ENCODE assay signal across 8 mouse cellular contexts in the genomic region with DNA sequence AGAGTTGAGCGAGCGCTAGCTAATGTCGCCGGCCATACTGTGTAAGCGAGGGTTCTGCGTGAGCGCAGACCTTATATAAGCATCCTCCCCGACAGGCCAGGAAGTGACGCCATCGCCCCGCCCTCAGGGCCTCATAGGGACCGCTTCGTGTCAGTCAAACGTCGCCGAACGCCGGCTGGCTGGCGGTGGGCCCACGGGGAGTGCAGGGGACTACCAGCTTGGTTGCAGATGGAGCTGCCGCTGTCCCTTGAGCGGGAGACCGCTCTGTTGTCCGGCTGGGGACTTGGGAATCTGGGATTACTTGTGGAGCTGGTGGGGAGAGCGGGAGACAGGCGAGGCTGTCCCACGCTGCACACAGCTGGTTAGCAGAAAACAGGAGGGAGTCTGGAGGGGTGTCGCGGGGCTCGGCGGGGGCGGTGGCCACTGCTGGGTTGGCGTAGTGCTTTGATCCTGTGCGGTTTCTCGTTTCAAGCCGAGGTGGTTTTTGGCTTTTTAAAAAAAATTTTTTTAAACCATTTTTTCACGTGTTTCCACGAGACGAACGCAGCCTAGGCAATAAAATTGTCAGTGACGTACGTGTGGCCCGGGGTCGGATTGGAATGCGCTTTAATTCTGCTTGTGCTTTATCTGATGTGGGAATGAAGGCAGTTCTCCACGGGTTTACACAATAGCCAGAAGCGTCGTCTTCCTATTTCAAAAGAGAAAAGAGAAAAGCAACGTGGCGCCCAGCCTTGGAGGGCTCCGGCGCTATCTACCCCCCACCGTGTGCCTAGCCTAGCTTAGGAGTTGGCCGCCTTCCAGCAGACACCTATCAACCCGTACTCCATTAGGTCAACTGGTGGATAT. TPM values are rescaled to one million over a fixed set of nuclear protein-coding genes. Genes with fewer than 3 reads are reported as not detected.
A peak's percentile ranks its signal among the peaks of the same experiment; 100 is the strongest.
DNase-seq lines count a peak whose midpoint lies in the region; ATAC-seq and TF ChIP-seq lines count a peak whose summit lies in the region.

A gene (minus strand): TSS at position 47 of the 846 bp plus-strand sequence.

- peak within 1 kb of the TSS; percentile 98 for H3K9ac ChIP-seq in heart, embryonic 12.5 days
- peak within 1 kb of the TSS; percentile 92 for H3K9ac ChIP-seq in kidney, postnatal 0 days (ENCODE audit: low read depth, low read length)
- H3K9ac ChIP-seq in liver, embryonic 11.5 days (ENCODE audit: low read depth, low read length) = peak within 1 kb of the TSS; percentile 99
- peak within 1 kb of the TSS; percentile 95 for H3K9ac ChIP-seq in stomach, embryonic 14.5 days (replicated peaks; ENCODE audit: low read depth, low read length)

- peaks cover 22% of the 10 kb centered on the region for H3K4me1 ChIP-seq in heart, embryonic 12.5 days (replicated peaks)
- peaks cover 9% of the 10 kb centered on the region; the same call in 1 of the 2 replicates for H3K4me1 ChIP-seq in kidney, postnatal 0 days (replicated peaks; ENCODE audit: insufficient read depth, low read length)
- peaks cover 19% of the 10 kb centered on the region for H3K4me1 ChIP-seq in liver, embryonic 11.5 days (replicated peaks; ENCODE audit: control insufficient read depth, insufficient read depth, low read length)
- peaks cover 18% of the 10 kb centered on the region; the same call in 1 of the 2 replicates for H3K4me1 ChIP-seq in stomach, embryonic 14.5 days (ENCODE audit: control insufficient read depth, insufficient read depth, low read length)

- peak within 1 kb of the TSS; percentile 97 for H3K4me3 ChIP-seq in heart, embryonic 12.5 days
- peak within 1 kb of the TSS; percentile 91 for H3K4me3 ChIP-seq in kidney, postnatal 0 days (replicated peaks; ENCODE audit: low read depth, low read length)
- peak within 1 kb of the TSS; percentile 94 for H3K4me3 ChIP-seq in liver, embryonic 11.5 days (ENCODE audit: low read depth, low read length)
- H3K4me3 ChIP-seq in stomach, embryonic 14.5 days (ENCODE audit: low read depth, low read length) = peak within 1 kb of the TSS; percentile 92

- DNase-seq in CD4-positive helper T cell, adult 2 months (ENCODE audit: low read depth, low spot score) = peak; percentile 98
- peak; percentile 96 for DNase-seq in brain, embryonic 18.5 days (ENCODE audit: low read depth, low spot score)
- DNase-seq in kidney, postnatal 0 days (ENCODE audit: low spot score) = peak; percentile 100
- peak; percentile 99 for DNase-seq in liver, embryonic 11.5 days (ENCODE audit: low spot score)
- DNase-seq in naive thymus-derived CD4-positive, alpha-beta T cell, adult 2 months (ENCODE audit: low read depth) = peak; percentile 99

- TF ChIP-seq CTCF in kidney, postnatal 0 days (IDR thresholded peaks at IDR 0.05; ENCODE audit: low read depth) = no peak

- H3K4me2 ChIP-seq in heart, embryonic 12.5 days = peak within 1 kb of the TSS; percentile 79
- H3K4me2 ChIP-seq in kidney, postnatal 0 days (ENCODE audit: low read length) = peak within 1 kb of the TSS; percentile 88
- H3K4me2 ChIP-seq in liver, embryonic 11.5 days = peak within 1 kb of the TSS; percentile 94
- H3K4me2 ChIP-seq in stomach, embryonic 14.5 days (replicated peaks; ENCODE audit: low read depth, low read length) = peak within 1 kb of the TSS; percentile 62

- peak within 1 kb of the TSS; percentile 96 for H3K27ac ChIP-seq in heart, embryonic 12.5 days (ENCODE audit: poor library complexity, severe bottlenecking)
- H3K27ac ChIP-seq in kidney, postnatal 0 days = peak within 1 kb of the TSS; percentile 94
- H3K27ac ChIP-seq in liver, embryonic 11.5 days (ENCODE audit: low read depth, low read length) = peak within 1 kb of the TSS; percentile 96
- peak within 1 kb of the TSS; percentile 98 for H3K27ac ChIP-seq in stomach, embryonic 14.5 days (ENCODE audit: low read length)

- WGBS in heart, embryonic 12.5 days = 0% methylated on average over 55 of the region's 55 CpGs
- WGBS in kidney, postnatal 0 days = under 1% methylated on average over 55 of the region's 55 CpGs
- WGBS in liver, embryonic 11.5 days = under 1% methylated on average over 55 of the region's 55 CpGs
- under 1% methylated on average over 55 of the region's 55 CpGs for WGBS in stomach, embryonic 14.5 days

- 0 out of 2 replicates have a peak, but pooled peaks cover 3% of the 10 kb centered on the region for H3K9me3 ChIP-seq in heart, embryonic 12.5 days (replicated peaks)
- H3K9me3 ChIP-seq in kidney, postnatal 0 days (replicated peaks; ENCODE audit: low read length) = no peaks in the 10 kb centered on the region
- H3K9me3 ChIP-seq in liver, embryonic 11.5 days (ENCODE audit: control insufficient read depth, low read length) = no peaks in the 10 kb centered on the region
- H3K9me3 ChIP-seq in stomach, embryonic 14.5 days (ENCODE audit: control insufficient read depth, low read depth, low read length) = no peaks in the 10 kb centered on the region

- H3K36me3 ChIP-seq in heart, embryonic 12.5 days = no peaks in the 10 kb centered on the region
- H3K36me3 ChIP-seq in kidney, postnatal 0 days (ENCODE audit: insufficient read depth, low read length) = no peaks in the 10 kb centered on the region
- peaks cover 2% of the 10 kb centered on the region; the same call in 1 of the 2 replicates for H3K36me3 ChIP-seq in liver, embryonic 11.5 days (ENCODE audit: control insufficient read depth, insufficient read depth, low read length)
- no peaks in the 10 kb centered on the region for H3K36me3 ChIP-seq in stomach, embryonic 14.5 days (ENCODE audit: control insufficient read depth, insufficient read depth, low read length)

- no peaks in the 10 kb centered on the region for H3K27me3 ChIP-seq in heart, embryonic 12.5 days (replicated peaks)
- H3K27me3 ChIP-seq in kidney, postnatal 0 days (ENCODE audit: insufficient read depth, low read length) = no peaks in the 10 kb centered on the region
- H3K27me3 ChIP-seq in liver, embryonic 11.5 days (replicated peaks; ENCODE audit: control insufficient read depth, insufficient read depth, low read length) = no peaks in the 10 kb centered on the region
- no peaks in the 10 kb centered on the region for H3K27me3 ChIP-seq in stomach, embryonic 14.5 days (ENCODE audit: control insufficient read depth, insufficient read depth, low read length)

- peak; percentile 91 for ATAC-seq in erythroid progenitor cell, adult 5-6 weeks (replicated peaks; ENCODE audit: low FRiP score, poor library complexity, severe bottlenecking)
- ATAC-seq in heart, embryonic 12.5 days (ENCODE audit: insufficient number of reproducible peaks, low FRiP score) = peak; percentile 95
- ATAC-seq in kidney, postnatal 0 days (replicated peaks; ENCODE audit: low FRiP score, low read depth) = peak; percentile 97
- peak; percentile 93 for ATAC-seq in liver, embryonic 11.5 days (replicated peaks; ENCODE audit: low FRiP score)
- ATAC-seq in stomach, embryonic 14.5 days (ENCODE audit: insufficient number of reproducible peaks, insufficient read depth, low FRiP score, low read depth) = peak; percentile 96

RNA-seq across cellular contexts. Expression of the gene that starts here (rescaled TPM):
- total RNA-seq in erythroid progenitor cell, adult 5-6 weeks (2015; ENCODE audit: low replicate concordance) = 80.7 and 121 TPM in 2 replicates
- total RNA-seq in erythroid progenitor cell, adult 5-6 weeks (2017; ENCODE audit: low replicate concordance) = 79.4 and 101 TPM in 2 replicates
- 47.1 and 51.9 TPM in 2 replicates for polyA plus RNA-seq in heart, embryonic 12.5 days (2016; fragmentation: Nextera tagmentation; extraction: Ambion mirVana)
- 44.1 and 46.9 TPM in 2 replicates for polyA plus RNA-seq in kidney, postnatal 0 days (2015; fragmentation: Nextera tagmentation; extraction: Ambion mirVana)
- 130 and 136 TPM in 2 replicates for polyA plus RNA-seq in liver, embryonic 11.5 days (2014; fragmentation: Nextera tagmentation; extraction: Ambion mirVana)
- polyA plus RNA-seq in stomach, embryonic 14.5 days (2014; fragmentation: Nextera tagmentation; extraction: Ambion mirVana) = 84.4 and 85.2 TPM in 2 replicates

Comparison
In these comparisons a context has a peak if more than half of its experiments do, and no peak if none do; other contexts are left out.
1. Peak in every context shown above with its lines: DNase-seq, ATAC-seq, H3K4me3 ChIP-seq and H3K27ac ChIP-seq.